Mouse (Mus musculus) cerebellum, adult 2 months (tissue): ENCODE results near the gene Ppp1r13l.

ENCODE experiments used
- CTCF ChIP-seq: fragments of 200-500 bp; IDR thresholded peaks from 2 replicates; pipeline ENCODE4 v1.5.1; 2011; ENCODE audit warnings: low read depth, mild to moderate bottlenecking, control low read depth, low read length, moderate library complexity, borderline replicate concordance; ENCODE audit not compliant: insufficient read depth
- POLR2A ChIP-seq: fragments of 200-500 bp; IDR thresholded peaks from 2 replicates; pipeline ENCODE4 v1.6.1; 2011; ENCODE audit warnings: low read length, control low read depth, borderline replicate concordance; ENCODE audit not compliant: insufficient read depth

DNA sequence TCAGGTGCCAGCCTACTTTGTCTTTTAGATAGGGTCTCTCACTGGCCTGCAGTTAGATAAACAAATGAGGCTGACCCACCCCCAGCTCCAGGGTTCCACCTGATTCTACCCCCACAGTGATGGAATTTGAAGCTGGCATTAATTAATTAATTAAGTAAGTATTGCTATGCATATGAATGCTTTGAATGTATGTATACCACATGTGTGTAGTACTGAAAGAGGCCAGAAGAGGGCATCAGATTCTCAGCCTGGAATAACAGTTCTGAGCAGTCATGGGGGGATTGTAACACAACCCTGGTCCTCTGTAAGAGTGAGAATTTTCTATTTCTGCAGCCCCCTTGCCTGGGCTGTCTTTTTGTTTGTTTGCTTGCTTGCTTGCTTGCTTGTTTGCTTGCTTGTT lies 31.1 kb upstream of the Ppp1r13l start:
- TF ChIP-seq CTCF: no peak
- no peak for TF ChIP-seq POLR2A
